Mouse (Mus musculus) CH12.LX (cell line): Measurements from ENCODE around the gene Lrrc8c. TPM values are rescaled to one million over a fixed set of nuclear protein-coding genes. Genes with fewer than 3 reads are reported as not detected.

Source experiments
- DNase-seq: peaks from one replicate; pipeline ENCODE4 v3.0.0-alpha.2; 2013; ENCODE audit errors: extremely low read depth
- H3K27ac ChIP-seq: 2 replicates; pipeline ENCODE4 v1.5.1; 2012; ENCODE audit warnings: low read depth, mild to moderate bottlenecking, control low read depth, moderate library complexity; ENCODE audit not compliant: insufficient read depth
- H3K27me3 ChIP-seq: replicated peaks from 2 replicates; pipeline ENCODE3; 2012; ENCODE audit warnings: inconsistent platforms
- H3K36me3 ChIP-seq, 2 experiments: replicated peaks in 1 of 2; 2 replicates each; pipeline versions ENCODE3 to v1.6.1; 2012; ENCODE audit warnings: inconsistent platforms in 1 of 2, low read length in 1 of 2, mild to moderate bottlenecking in 1 of 2, mixed read lengths in 1 of 2, moderate library complexity in 1 of 2; ENCODE audit not compliant: control insufficient read depth in 1 of 2, insufficient read depth in 1 of 2
- H3K4me1 ChIP-seq, 2 experiments: 2 replicates each; pipeline ENCODE4 v1.6.1; 2012; ENCODE audit warnings: inconsistent platforms in 1 of 2, moderate library complexity in 1 of 2; ENCODE audit not compliant: insufficient read depth in 2 of 2, control insufficient read depth in 1 of 2
- H3K4me2 ChIP-seq: 2 replicates; pipeline ENCODE4 v1.6.1; 2012; ENCODE audit warnings: low read depth, mild to moderate bottlenecking, control low read depth; ENCODE audit not compliant: poor library complexity, insufficient read depth, severe bottlenecking
- H3K4me3 ChIP-seq, 3 experiments: fragments of 150-350 bp in 1 of 3; sonication (generic) in 1 of 3; replicated peaks in 1 of 3; 2 replicates each; pipeline versions ENCODE3 to v1.5.1; 2011 to 2012; ENCODE audit warnings: low read depth in 2 of 3, low read length in 2 of 3, mild to moderate bottlenecking in 2 of 3, moderate library complexity in 2 of 3, control low read depth in 1 of 3, improper control_type of control experiment in 1 of 3, inconsistent platforms in 1 of 3, mixed read lengths in 1 of 3; ENCODE audit not compliant: poor library complexity in 1 of 3
- H3K79me2 ChIP-seq: replicated peaks from 2 replicates; pipeline ENCODE4 v1.6.1; 2012; ENCODE audit warnings: mild to moderate bottlenecking, moderate library complexity; ENCODE audit not compliant: control insufficient read depth, poor library complexity, insufficient read depth, severe bottlenecking; ENCODE audit errors: extremely low read depth
- H3K9ac ChIP-seq: 2 replicates; pipeline ENCODE4 v1.6.1; 2012; ENCODE audit warnings: low read depth, mild to moderate bottlenecking, control low read depth, moderate library complexity; ENCODE audit not compliant: insufficient read depth
- H3K9me3 ChIP-seq: replicated peaks from 2 replicates; pipeline ENCODE3; 2012; ENCODE audit warnings: low read length, inconsistent platforms, mixed read lengths
- CHD1 ChIP-seq: IDR thresholded peaks from 2 replicates; pipeline ENCODE4 v1.6.1; 2012; ENCODE audit warnings: low read depth, low read length, improper control_type of control experiment, inconsistent platforms
- CTCF ChIP-seq, 2 experiments: IDR thresholded peaks in 1 of 2; conservative IDR thresholded peaks in 1 of 2; 2 replicates each; pipeline ENCODE4 v1.5.1; 2011 to 2012; ENCODE audit warnings: low read depth in 2 of 2, low read length in 2 of 2, improper control_type of control experiment in 1 of 2, inconsistent platforms in 1 of 2, mild to moderate bottlenecking in 1 of 2, moderate library complexity in 1 of 2
- EP300 ChIP-seq: IDR thresholded peaks from 2 replicates; pipeline ENCODE4 v1.6.1; 2011; ENCODE audit warnings: low read length, improper control_type of control experiment
- ETS1 ChIP-seq: conservative IDR thresholded peaks from 2 replicates; pipeline ENCODE4 v1.6.1; 2012; ENCODE audit warnings: low read depth, mild to moderate bottlenecking, inconsistent platforms, low read length, improper control_type of control experiment, moderate library complexity
- GABPA ChIP-seq: IDR thresholded peaks from 2 replicates; pipeline ENCODE4 v1.6.1; 2012; ENCODE audit warnings: low read depth, low read length, improper control_type of control experiment, inconsistent platforms; ENCODE audit not compliant: insufficient replicate concordance
- JUND ChIP-seq: conservative IDR thresholded peaks from 2 replicates; pipeline ENCODE4 v1.6.1; 2011; ENCODE audit warnings: low read depth, low read length, improper control_type of control experiment
- KAT2A ChIP-seq: IDR thresholded peaks from 2 replicates; pipeline ENCODE4 v1.6.1; 2012; ENCODE audit warnings: low read length, improper control_type of control experiment, inconsistent platforms; ENCODE audit not compliant: insufficient replicate concordance
- MAFK ChIP-seq: IDR thresholded peaks from 2 replicates; pipeline ENCODE4 v1.6.1; 2011; ENCODE audit warnings: low read length, improper control_type of control experiment; ENCODE audit not compliant: insufficient replicate concordance
- POLR2A ChIP-seq: IDR thresholded peaks from 2 replicates; pipeline ENCODE4 v1.6.1; 2011; ENCODE audit warnings: low read depth, mild to moderate bottlenecking, improper control_type of control experiment, low read length
- POLR2AphosphoS2 ChIP-seq: IDR thresholded peaks from 2 replicates; pipeline ENCODE4 v1.6.1; 2011; ENCODE audit warnings: low read depth, low read length, improper control_type of control experiment
- RAD21 ChIP-seq: IDR thresholded peaks from 2 replicates; pipeline ENCODE4 v1.6.1; 2011; ENCODE audit warnings: low read depth, mild to moderate bottlenecking, low read length, improper control_type of control experiment, moderate library complexity
- RCOR1 ChIP-seq: conservative IDR thresholded peaks from 2 replicates; pipeline ENCODE4 v1.6.1; 2012; ENCODE audit warnings: low read depth, mild to moderate bottlenecking, inconsistent platforms, low read length, improper control_type of control experiment
- SMC3 ChIP-seq: IDR thresholded peaks from 2 replicates; pipeline ENCODE4 v1.6.1; 2011; ENCODE audit warnings: low read depth, low read length, improper control_type of control experiment
- TCF12 ChIP-seq: IDR thresholded peaks from 2 replicates; pipeline ENCODE4 v1.6.1; 2014; ENCODE audit warnings: low read depth, mild to moderate bottlenecking, inconsistent platforms, low read length, improper control_type of control experiment
- UBTF ChIP-seq: IDR thresholded peaks from 2 replicates; pipeline ENCODE4 v1.6.1; 2012; ENCODE audit warnings: low read depth, mild to moderate bottlenecking, inconsistent platforms, low read length, improper control_type of control experiment, moderate library complexity
- USF2 ChIP-seq: conservative IDR thresholded peaks from 2 replicates; pipeline ENCODE4 v1.6.1; 2011; ENCODE audit warnings: low read depth, low read length, improper control_type of control experiment
- ZC3H11A ChIP-seq: IDR thresholded peaks from 2 replicates; pipeline ENCODE4 v1.6.1; 2012; ENCODE audit warnings: low read depth, mild to moderate bottlenecking, inconsistent platforms, low read length, improper control_type of control experiment
- ZNF384 ChIP-seq: IDR thresholded peaks from 2 replicates; pipeline ENCODE4 v1.6.1; 2012; ENCODE audit warnings: low read depth, low read length, improper control_type of control experiment, inconsistent platforms
- dilution Hi-C: fragments of 300-500 bp; cut with MboI; formaldehyde crosslinking; loops from 2 replicates; pipeline ENCODE4 v1.14.3; 2020; ENCODE audit warnings: low sequenced_read_pairs; ENCODE audit not compliant: extremely low pct_unique_long_range_greater_than_20kb, extremely low pct_ligation_motif_present
- in situ Hi-C: fragments of 300-500 bp; cut with MboI; formaldehyde crosslinking; loops from 3 replicates; pipeline ENCODE4 v1.14.3; 2019; ENCODE audit warnings: low sequenced_read_pairs, low pct_ligation_motif_present, low pct_unique_long_range_greater_than_20kb, mixed read lengths
- polyA plus RNA-seq: library from polyadenylated mRNA; unstranded; fragments of >175 nt; gene quantifications from 2 replicates; pipeline ENCODE4 v1.2.1, GENCODE M21; 2012; ENCODE audit warnings: low read depth; ENCODE audit not compliant: insufficient read length
- total RNA-seq, 2 experiments: library from RNA; depleted of rRNA; stranded (reverse); fragments of 300-350 nt in 1 of 2; fragments of >200 nt in 1 of 2; gene quantifications; 2 replicates each; pipeline ENCODE4 v1.2.3; 2012 to 2014

The Lrrc8c gene
- total and polyA plus RNA-seq, 3 experiments: 3.3 to 10.3 (median 5.9) TPM

- no peak overlapping the region for H3K9ac ChIP-seq
- dilution Hi-C loops: no loop called here
These were observed 29.0 kb upstream of the Lrrc8c start for GRCm38 (mm10) chr5:105490211-105490610.

GRCm38 (mm10) chr5:105491389-105491788 lies 27.8 kb upstream of the Lrrc8c start:
- TF ChIP-seq ZC3H11A (0 out of 2 replicates have a peak, but pooled peaks have one; percentile 14), CTCF (conservative IDR thresholded peaks at IDR 0.05 in 1 of 2, IDR thresholded peaks at IDR 0.05 in 1 of 2; ENCODE audit: low read depth in 2 of 2, low read length in 2 of 2) (peak in 1 of 2 experiments; percentile 74; a peak in 2 of 4 replicates), KAT2A (no peak), MAFK (no peak), EP300 (no peak), POLR2AphosphoS2 (no peak), SMC3 (peak; percentile 80), RAD21 (peak; percentile 55), GABPA (no peak)
- H3K27ac ChIP-seq: no peak overlapping the region
- peaks cover 0 to 20% of the 10 kb centered on the region in 2 experiments; a peak in 3 of 4 replicates for H3K4me1 ChIP-seq
- no peak overlapping the region; the same call in 1 of the 2 replicates for H3K4me2 ChIP-seq
- H3K4me3 ChIP-seq: no peak overlapping the region
- H3K9me3 ChIP-seq: no peaks in the 10 kb centered on the region
- H3K9ac ChIP-seq: no peak overlapping the region
- H3K27me3 ChIP-seq: no peaks in the 10 kb centered on the region
- H3K36me3 ChIP-seq: no peaks in the 10 kb centered on the region
- dilution Hi-C loops: no loop called here
- no peaks in the 10 kb centered on the region for H3K79me2 ChIP-seq
- in situ Hi-C loops: no loop called here
- no peak for DNase-seq

More at GRCm38 (mm10) chr5:105490211-105490610, 29.0 kb upstream of the Lrrc8c start:
- no peak for TF ChIP-seq SMC3
- TF ChIP-seq RAD21: no peak
- TF ChIP-seq TCF12: no peak
- no peak for TF ChIP-seq ZNF384
- TF ChIP-seq CHD1: no peak
- no peak for TF ChIP-seq POLR2A
- TF ChIP-seq USF2: no peak
- TF ChIP-seq ETS1: no peak
- TF ChIP-seq RCOR1: no peak
- no peak for TF ChIP-seq UBTF
- TF ChIP-seq JUND: no peak
- no peaks in the 10 kb centered on the region for H3K36me3 ChIP-seq
- no peaks in the 10 kb centered on the region for H3K79me2 ChIP-seq
- no peak overlapping the region for H3K4me2 ChIP-seq
- H3K4me3 ChIP-seq: no peak overlapping the region
- DNase-seq: no peak
- H3K9me3 ChIP-seq: no peaks in the 10 kb centered on the region
- H3K4me1 ChIP-seq: peaks cover 0 to 10% of the 10 kb centered on the region in 2 experiments; a peak in 2 of 4 replicates
- H3K27ac ChIP-seq: no peak overlapping the region
- in situ Hi-C loops: no loop called here
- no peaks in the 10 kb centered on the region for H3K27me3 ChIP-seq
